Mouse (Mus musculus): Measurements from ENCODE around the gene Gm20388. TPM values are rescaled to one million over a fixed set of nuclear protein-coding genes. Genes with fewer than 3 reads are reported as not detected.
A peak's percentile ranks its signal among the peaks of the same experiment; 100 is the strongest.

Gm20388 gene
- polyA plus RNA-seq, 1 experiment: 10.6 TPM

DNA sequence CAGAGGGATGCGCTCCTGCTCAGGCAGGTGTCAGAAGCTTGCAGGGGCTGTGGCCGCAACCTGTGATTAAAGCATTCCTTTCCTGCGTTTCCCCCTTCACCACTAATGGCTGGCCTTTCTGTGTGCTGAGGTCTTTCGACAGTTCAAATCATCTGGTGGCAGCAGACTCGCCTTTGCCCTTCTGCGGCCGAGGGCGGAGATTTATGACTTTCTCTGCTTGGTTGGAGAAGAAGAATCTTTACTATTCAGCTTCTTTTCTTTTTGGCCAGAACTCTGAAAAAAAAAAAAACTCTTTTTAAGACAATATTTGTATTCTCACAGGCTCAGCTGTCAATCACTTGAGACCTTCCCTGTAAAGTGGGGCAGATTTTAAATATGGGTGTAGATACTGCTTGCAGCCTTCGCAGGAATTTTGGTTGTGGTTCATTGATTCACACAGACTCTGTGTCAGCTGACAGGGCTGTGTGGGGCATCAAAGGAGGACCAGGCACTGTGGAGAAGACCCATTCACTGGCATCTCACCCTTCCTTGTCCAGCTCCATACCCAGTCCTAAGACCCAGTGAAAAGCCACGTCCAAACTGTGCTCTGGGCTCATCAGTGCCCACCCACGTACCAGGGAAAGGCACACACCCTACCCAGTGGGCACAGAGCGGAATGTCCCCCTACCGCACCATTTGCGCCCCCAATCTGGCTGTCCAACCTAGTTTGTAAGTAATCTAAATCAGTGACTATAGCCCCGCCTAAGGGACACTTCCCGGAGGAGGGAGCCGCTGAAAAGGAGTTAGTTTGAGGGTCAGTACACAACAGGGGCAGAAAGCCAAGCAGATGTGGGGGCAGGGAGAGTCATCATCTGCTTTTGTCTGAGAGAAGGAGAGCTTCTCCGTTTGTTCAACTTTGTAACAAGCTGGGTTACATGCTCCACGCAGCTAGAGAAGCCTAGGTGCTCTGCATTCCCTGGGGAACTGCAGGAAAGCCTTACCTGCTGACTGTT lies 845.0 kb downstream of the Gm20388 start:
- WGBS: 84% methylated on average over 19 of the region's 19 CpGs
- Histone ChIP-seq H3K4me1 (ENCODE audit: control insufficient read depth, insufficient read depth, low read length) (peaks cover 9% of the 10 kb centered on the region), H3K27ac (ENCODE audit: control insufficient read depth, insufficient read depth, low read depth, low read length, poor library complexity) (peak overlapping the region; percentile 42), H3K4me3 (replicated peaks; ENCODE audit: control insufficient read depth, low read depth, low read length) (no peak overlapping the region)
- TF ChIP-seq CTCF (IDR thresholded peaks at IDR 0.05; ENCODE audit: control insufficient read depth, insufficient read depth, low read length): no peak
- TF ChIP-seq POLR2A (IDR thresholded peaks at IDR 0.05; ENCODE audit: borderline replicate concordance, control insufficient read depth, low read depth, low read length): 0 out of 2 replicates have a peak, but pooled peaks have one; percentile 9

DNA sequence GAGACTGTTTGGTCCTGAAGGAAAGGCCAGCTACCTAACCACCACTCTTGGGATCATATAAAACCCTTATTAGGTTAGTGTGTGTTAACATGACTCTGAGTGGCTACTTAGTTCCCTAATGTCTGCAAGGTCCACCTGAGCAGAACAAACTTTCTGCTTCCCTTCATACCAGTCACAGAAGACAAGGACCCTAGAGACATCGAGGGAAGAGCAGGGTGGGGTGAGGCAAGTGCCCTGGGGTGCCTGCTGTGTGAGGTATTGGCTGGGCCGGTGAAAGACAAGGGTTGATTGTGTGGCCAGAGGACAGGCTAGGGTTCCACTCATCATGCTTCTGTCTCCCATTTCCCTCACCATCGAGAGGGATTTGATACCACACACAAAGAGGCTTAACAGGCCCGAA lies 847.4 kb downstream of the Gm20388 start:
- Histone ChIP-seq H3K4me3 (replicated peaks; ENCODE audit: control insufficient read depth, low read depth, low read length) (no peak overlapping the region), H3K4me1 (ENCODE audit: control insufficient read depth, insufficient read depth, low read length) (peaks cover 3% of the 10 kb centered on the region; the same call in 1 of the 2 replicates), H3K27ac (ENCODE audit: control insufficient read depth, insufficient read depth, low read depth, low read length, poor library complexity) (peak overlapping the region; percentile 80)
- 62% methylated on average over 4 of the region's 4 CpGs for WGBS
- TF ChIP-seq POLR2A (IDR thresholded peaks at IDR 0.05; ENCODE audit: borderline replicate concordance, control insufficient read depth, low read depth, low read length) (no peak), CTCF (IDR thresholded peaks at IDR 0.05; ENCODE audit: control insufficient read depth, insufficient read depth, low read length) (no peak)

DNA sequence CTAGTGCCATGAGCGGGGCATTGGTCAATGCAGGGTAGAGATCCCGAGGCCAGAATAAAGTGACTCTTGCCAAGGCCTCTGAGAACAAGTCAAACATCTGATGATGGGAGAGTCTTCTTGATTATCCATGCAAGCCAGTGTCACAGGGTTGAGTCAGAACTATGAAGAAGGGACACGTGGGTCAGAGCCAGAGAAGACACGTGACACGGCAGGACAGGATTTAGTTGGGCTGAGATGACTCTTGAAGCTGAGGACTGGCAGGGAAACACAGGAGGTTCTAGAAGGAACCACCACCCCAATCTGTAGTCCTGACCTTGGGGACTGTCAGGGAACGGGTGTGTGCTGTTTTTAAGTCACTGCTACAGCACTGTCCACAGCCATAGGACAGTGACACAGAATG lies 849.2 kb downstream of the Gm20388 start:
- H3K4me3 ChIP-seq (replicated peaks; ENCODE audit: control insufficient read depth, low read depth, low read length): no peak overlapping the region
- H3K4me1 ChIP-seq (ENCODE audit: control insufficient read depth, insufficient read depth, low read length): peaks cover 7% of the 10 kb centered on the region
- 36% methylated on average over 6 of the region's 6 CpGs for WGBS
- H3K27ac ChIP-seq (ENCODE audit: control insufficient read depth, insufficient read depth, low read depth, low read length, poor library complexity): peak overlapping the region; percentile 74
- no peak for TF ChIP-seq POLR2A (IDR thresholded peaks at IDR 0.05; ENCODE audit: borderline replicate concordance, control insufficient read depth, low read depth, low read length)
- TF ChIP-seq CTCF (IDR thresholded peaks at IDR 0.05; ENCODE audit: control insufficient read depth, insufficient read depth, low read length): no peak

DNA sequence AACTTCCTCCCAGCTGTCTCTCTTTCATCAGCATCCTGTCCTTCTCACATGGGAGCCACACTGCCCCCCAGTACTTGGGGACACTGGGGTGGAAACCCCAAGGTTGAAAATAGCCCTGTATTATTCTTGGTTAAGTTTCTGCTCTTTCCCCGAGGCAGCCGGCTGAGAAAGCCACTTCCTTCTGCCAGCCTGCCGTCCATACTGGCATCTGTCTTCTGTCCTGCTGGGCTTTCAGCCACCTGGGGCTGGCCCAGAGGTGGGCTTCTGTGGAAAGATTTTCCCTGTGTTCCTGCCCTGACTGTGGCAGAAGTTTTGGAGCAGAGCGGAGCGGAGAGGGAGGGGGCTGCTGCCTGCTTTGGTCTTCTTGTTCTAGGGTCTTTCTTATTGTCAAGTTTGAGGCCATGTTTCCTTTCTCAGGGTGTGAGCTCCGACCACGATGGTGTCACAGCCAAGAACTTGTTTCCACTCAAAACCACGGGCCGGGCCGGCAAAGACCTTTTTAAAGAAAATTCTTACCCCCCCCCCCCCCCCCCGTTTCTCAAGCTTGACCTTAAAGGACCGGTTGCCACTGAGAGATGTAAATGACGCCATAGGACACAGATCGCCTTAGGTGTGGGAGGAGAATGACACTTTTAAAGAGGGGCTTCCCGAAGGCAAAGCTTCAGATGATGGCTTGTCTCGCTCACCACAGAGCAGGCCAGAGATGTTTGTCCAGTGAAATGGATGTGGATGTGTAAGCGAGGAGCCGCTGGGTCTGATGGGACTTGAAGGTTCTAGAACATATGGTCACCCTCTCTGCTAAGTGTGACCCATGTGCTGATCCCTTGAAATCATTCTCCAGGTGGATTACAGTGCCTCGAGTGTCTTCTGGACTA lies 849.9 kb downstream of the Gm20388 start:
- WGBS: 37% methylated on average over 19 of the region's 19 CpGs
- TF ChIP-seq CTCF (IDR thresholded peaks at IDR 0.05; ENCODE audit: control insufficient read depth, insufficient read depth, low read length): no peak
- TF ChIP-seq POLR2A (IDR thresholded peaks at IDR 0.05; ENCODE audit: borderline replicate concordance, control insufficient read depth, low read depth, low read length): no peak
- Histone ChIP-seq H3K4me1 (ENCODE audit: control insufficient read depth, insufficient read depth, low read length) (peaks cover 10% of the 10 kb centered on the region), H3K4me3 (replicated peaks; ENCODE audit: control insufficient read depth, low read depth, low read length) (no peak overlapping the region), H3K27ac (ENCODE audit: control insufficient read depth, insufficient read depth, low read depth, low read length, poor library complexity) (peak overlapping the region; percentile 74)

DNA sequence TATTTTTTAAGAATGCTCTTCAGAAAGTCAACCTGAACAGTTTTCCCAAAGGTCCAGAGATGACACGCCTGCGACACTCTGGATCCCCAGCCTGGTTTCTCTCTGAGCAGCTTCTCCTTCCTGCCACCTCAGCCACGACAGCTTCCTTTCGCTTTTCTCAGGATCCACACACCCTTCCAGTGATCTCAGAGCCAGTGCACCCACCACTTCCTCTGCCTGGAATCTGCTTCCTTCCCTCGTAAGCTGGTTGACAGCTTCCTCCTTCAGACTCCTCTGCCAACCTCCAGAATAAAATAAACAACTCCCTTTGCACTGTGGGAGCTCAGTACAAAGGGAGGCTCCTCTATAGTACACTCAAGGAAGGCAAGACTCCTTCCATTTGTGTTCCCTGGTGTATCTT lies 852.6 kb downstream of the Gm20388 start:
- WGBS: 5% methylated on average over 5 of the region's 5 CpGs
- TF ChIP-seq CTCF (IDR thresholded peaks at IDR 0.05; ENCODE audit: control insufficient read depth, insufficient read depth, low read length) (no peak), POLR2A (IDR thresholded peaks at IDR 0.05; ENCODE audit: borderline replicate concordance, control insufficient read depth, low read depth, low read length) (no peak)
- H3K4me3 ChIP-seq (replicated peaks; ENCODE audit: control insufficient read depth, low read depth, low read length): no peak overlapping the region
- peaks cover 11% of the 10 kb centered on the region for H3K4me1 ChIP-seq (ENCODE audit: control insufficient read depth, insufficient read depth, low read length)
- no peak overlapping the region for H3K27ac ChIP-seq (ENCODE audit: control insufficient read depth, insufficient read depth, low read depth, low read length, poor library complexity)

DNA sequence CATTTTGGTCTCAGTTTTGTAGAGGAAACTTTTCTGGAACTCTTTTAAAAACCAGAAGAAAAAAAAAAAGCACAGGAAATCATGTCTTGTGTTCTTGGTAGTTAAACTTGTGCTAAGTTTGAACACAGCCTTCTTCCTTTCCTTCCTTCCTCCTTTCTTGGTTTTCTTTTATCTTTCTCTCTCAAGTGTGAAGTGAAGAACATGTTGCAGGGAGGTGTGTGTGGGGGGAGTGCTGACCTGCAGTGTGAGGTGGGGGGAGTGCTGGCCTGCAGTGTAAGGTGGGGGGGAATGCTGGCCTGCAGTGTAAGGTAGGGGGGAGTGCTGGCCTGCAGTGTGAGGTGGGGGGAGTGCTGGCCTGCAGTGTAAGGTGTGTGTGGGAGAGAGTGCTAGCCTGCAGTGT lies 854.0 kb downstream of the Gm20388 start:
- TF ChIP-seq CTCF (IDR thresholded peaks at IDR 0.05; ENCODE audit: control insufficient read depth, insufficient read depth, low read length) (no peak), POLR2A (IDR thresholded peaks at IDR 0.05; ENCODE audit: borderline replicate concordance, control insufficient read depth, low read depth, low read length) (no peak)
- H3K4me3 ChIP-seq (replicated peaks; ENCODE audit: control insufficient read depth, low read depth, low read length): no peak overlapping the region
- peaks cover 10% of the 10 kb centered on the region for H3K4me1 ChIP-seq (ENCODE audit: control insufficient read depth, insufficient read depth, low read length)
- H3K27ac ChIP-seq (ENCODE audit: control insufficient read depth, insufficient read depth, low read depth, low read length, poor library complexity): peak overlapping the region; percentile 37

DNA sequence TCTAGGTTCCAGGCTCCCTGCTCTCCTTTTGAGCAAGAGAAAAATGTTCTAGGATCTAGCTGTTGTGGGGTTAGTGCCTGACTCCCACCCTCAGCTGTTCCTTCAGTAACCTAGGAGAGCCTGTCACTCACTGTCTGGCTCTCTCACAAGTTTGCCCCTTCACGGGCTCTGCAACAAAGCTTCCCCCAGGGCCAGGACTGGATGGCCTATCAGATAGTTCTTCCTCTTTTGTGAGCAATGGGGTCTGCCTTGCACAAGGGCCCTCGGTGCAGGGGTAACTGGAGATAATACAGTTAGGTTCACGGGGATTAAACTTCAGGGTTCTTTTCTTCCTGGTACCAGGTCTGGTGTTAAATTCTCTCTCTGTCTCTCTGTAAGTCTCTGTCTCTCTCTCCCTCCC lies 856.0 kb downstream of the Gm20388 start:
- TF ChIP-seq POLR2A (IDR thresholded peaks at IDR 0.05; ENCODE audit: borderline replicate concordance, control insufficient read depth, low read depth, low read length) (no peak), CTCF (IDR thresholded peaks at IDR 0.05; ENCODE audit: control insufficient read depth, insufficient read depth, low read length) (no peak)
- Histone ChIP-seq H3K27ac (ENCODE audit: control insufficient read depth, insufficient read depth, low read depth, low read length, poor library complexity) (no peak overlapping the region), H3K4me3 (replicated peaks; ENCODE audit: control insufficient read depth, low read depth, low read length) (no peak overlapping the region), H3K4me1 (ENCODE audit: control insufficient read depth, insufficient read depth, low read length) (peaks cover 10% of the 10 kb centered on the region)
- WGBS: 4% methylated on average over 3 of the region's 3 CpGs

Measured in bone marrow, adult 2 months (tissue).